Mouse (Mus musculus) C2C12 (cell line): ENCODE data around the gene Usp22.

Source experiments
- CTCF ChIP-seq: IDR thresholded peaks from one replicate; pipeline ENCODE4 v1.5.1; 2011; ENCODE audit not compliant: control insufficient read depth, insufficient read depth, insufficient read length
- MAX ChIP-seq: IDR thresholded peaks from one replicate; pipeline ENCODE4 v1.6.1; 2011; ENCODE audit warnings: mild to moderate bottlenecking, control low read depth
- MYOG ChIP-seq: IDR thresholded peaks from one replicate; pipeline ENCODE4 v1.6.1; 2011; ENCODE audit not compliant: control insufficient read depth, insufficient read length; ENCODE audit errors: extremely low read depth

GRCm38 (mm10) chr11:61180361-61180760 is 5.5 kb upstream of the Usp22 start:
- no peak for TF ChIP-seq CTCF
- TF ChIP-seq MAX: no peak
- no peak for TF ChIP-seq MYOG
